Mouse (Mus musculus) hindbrain, embryonic 16.5 days (tissue): ENCODE data around the gene Flt1. TPM values are rescaled to one million over a fixed set of nuclear protein-coding genes. Genes with fewer than 3 reads are reported as not detected.

ENCODE experiments used
- ATAC-seq: fragments of 200-750 bp; cut with Nextera tagmentation; 2 replicates; pipeline ENCODE4 v1.8.0; 2017; ENCODE audit warnings: moderate TSS enrichment, moderate library complexity
- H3K27ac ChIP-seq: fragments of 300-500 bp; sonication (generic); 2 replicates; pipeline ENCODE4 v1.5.1; 2014; ENCODE audit warnings: low read depth, mild to moderate bottlenecking, control low read depth, low read length, moderate library complexity
- H3K27me3 ChIP-seq: fragments of 300-500 bp; sonication (generic); replicated peaks from 2 replicates; pipeline ENCODE4 v1.6.1; 2014; ENCODE audit warnings: low read length; ENCODE audit not compliant: control insufficient read depth, insufficient read depth
- H3K36me3 ChIP-seq: fragments of 300-500 bp; sonication (generic); 2 replicates; pipeline ENCODE4 v1.6.1; 2014; ENCODE audit warnings: mild to moderate bottlenecking, low read length, moderate library complexity, mixed read lengths; ENCODE audit not compliant: control insufficient read depth, insufficient read depth
- H3K4me1 ChIP-seq: fragments of 300-500 bp; sonication (generic); 2 replicates; pipeline ENCODE4 v1.6.1; 2014; ENCODE audit warnings: low read depth, low read length; ENCODE audit not compliant: control insufficient read depth, insufficient read depth
- H3K4me2 ChIP-seq: fragments of 300-500 bp; sonication (generic); 2 replicates; pipeline ENCODE4 v1.6.1; 2014; ENCODE audit warnings: mild to moderate bottlenecking, low read length, control low read depth, moderate library complexity
- H3K4me3 ChIP-seq: fragments of 300-500 bp; sonication (generic); 2 replicates; pipeline ENCODE4 v1.5.1; 2014; ENCODE audit warnings: mild to moderate bottlenecking, low read length, control low read depth, moderate library complexity
- H3K9ac ChIP-seq: fragments of 300-500 bp; sonication (generic); 2 replicates; pipeline ENCODE4 v1.6.1; 2014; ENCODE audit warnings: low read depth, mild to moderate bottlenecking, control low read depth, low read length, moderate library complexity
- H3K9me3 ChIP-seq: fragments of 300-500 bp; sonication (generic); 2 replicates; pipeline ENCODE4 v1.6.1; 2014; ENCODE audit warnings: mild to moderate bottlenecking, low read length, moderate library complexity; ENCODE audit not compliant: control insufficient read depth
- WGBS: fragments of 180-500 bp; shearing (Covaris S2); extraction: QIAGEN DNeasy Blood & Tissue Kit; methylation state at CpG from one replicate; pipeline ENCODE4 v1.1.7; 2014; 5-methylcytosine and 5-hydroxymethylcytosine counted together
- polyA plus RNA-seq: library from polyadenylated mRNA; unstranded; fragments of >200 nt; fragmentation: Nextera tagmentation; extraction: Ambion mirVana; gene quantifications from 2 replicates; pipeline ENCODE4 v1.2.1, GENCODE M21; 2015

Gene Flt1
- polyA plus RNA-seq, 1 experiment from 2014 or later, result 15.1 TPM

DNA sequence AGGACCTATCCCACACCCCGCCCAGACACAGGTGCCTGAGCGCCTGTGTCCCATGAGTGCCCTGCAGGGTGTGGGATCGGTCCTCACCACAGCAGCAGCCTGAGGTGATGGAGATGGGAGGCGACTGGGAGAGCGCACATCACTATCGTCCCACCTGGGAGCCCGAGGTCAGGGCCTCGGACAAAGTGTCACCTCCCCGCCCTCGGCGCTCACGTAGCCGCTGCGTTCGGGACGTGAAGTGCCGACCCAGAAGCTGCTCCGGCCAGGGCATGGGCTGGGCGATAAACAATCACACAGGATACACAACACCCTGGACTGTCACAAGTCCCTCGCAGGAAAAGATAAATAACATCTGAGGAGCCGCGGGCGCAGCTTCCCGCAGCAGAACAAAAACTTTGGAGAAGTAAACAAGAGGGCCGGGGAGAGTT is 27.1 kb upstream of the Flt1 start:
- under 1% methylated on average over 25 of the region's 25 CpGs for WGBS
- Histone ChIP-seq H3K9me3 (no peaks in the 10 kb centered on the region), H3K4me3 (peak overlapping the region; percentile 7; the same call in 1 of the 2 replicates), H3K4me2 (peak overlapping the region; percentile 39), H3K4me1 (peaks cover 14% of the 10 kb centered on the region), H3K9ac (no peak overlapping the region), H3K36me3 (no peaks in the 10 kb centered on the region), H3K27ac (no peak overlapping the region), H3K27me3 (peaks cover 19% of the 10 kb centered on the region)
- ATAC-seq, result no peak

DNA sequence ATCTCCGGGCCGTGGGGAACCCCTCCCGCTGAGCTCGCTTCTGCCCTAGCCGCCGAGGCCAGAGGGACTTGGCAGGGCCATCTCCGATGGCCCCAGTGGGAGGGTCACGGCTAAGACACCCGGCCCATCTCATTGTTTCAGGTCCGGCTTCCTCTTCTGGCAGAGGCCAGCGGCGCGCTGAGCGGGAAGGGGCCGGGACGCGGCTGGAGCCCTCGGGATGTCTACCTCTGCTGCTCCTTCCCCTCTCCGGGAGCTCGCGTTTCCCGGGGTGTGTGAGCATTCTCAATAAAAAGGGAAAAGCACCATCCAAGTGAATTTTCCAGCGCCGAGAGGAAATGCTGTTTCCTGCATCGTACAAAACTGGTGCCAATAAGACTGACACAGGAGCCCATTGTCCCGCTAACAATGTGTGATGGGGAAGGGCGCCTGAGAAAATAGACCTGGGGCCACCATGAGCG is 25.9 kb upstream of the Flt1 start:
- WGBS, result under 1% methylated on average over 26 of the region's 28 CpGs
- Histone ChIP-seq H3K4me3 (peak overlapping the region; percentile 25), H3K9me3 (no peaks in the 10 kb centered on the region), H3K36me3 (no peaks in the 10 kb centered on the region), H3K27ac (no peak overlapping the region), H3K4me1 (peaks cover 15% of the 10 kb centered on the region), H3K9ac (peak overlapping the region; percentile 55; the same call in 1 of the 2 replicates), H3K27me3 (peaks cover 19% of the 10 kb centered on the region), H3K4me2 (peak overlapping the region; percentile 48)
- peak; percentile 37; the same call in 1 of the 2 replicates for ATAC-seq

DNA sequence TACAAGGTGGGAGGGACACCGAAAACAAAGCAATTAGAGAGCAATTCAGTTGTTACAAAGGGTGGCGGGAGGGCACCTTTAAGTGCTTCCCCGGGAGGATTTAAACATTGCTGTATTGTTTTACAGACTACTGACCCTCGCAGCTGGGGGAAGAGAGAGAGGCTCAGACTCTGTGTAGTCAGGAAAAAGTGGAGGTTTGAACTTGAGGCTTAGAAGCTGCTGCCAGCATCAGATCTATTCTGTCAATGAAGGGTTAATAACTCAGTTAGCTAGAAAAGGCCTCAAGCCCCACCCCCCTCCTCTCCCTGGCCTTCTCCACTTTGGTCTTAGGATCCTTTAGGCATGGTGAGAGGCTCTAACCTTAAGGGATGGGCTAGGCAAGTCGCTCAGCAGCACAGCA is 24.2 kb upstream of the Flt1 start:
- H3K4me2 ChIP-seq, result no peak overlapping the region
- H3K4me1 ChIP-seq, result peaks cover 15% of the 10 kb centered on the region
- no peaks in the 10 kb centered on the region for H3K36me3 ChIP-seq
- H3K27ac ChIP-seq, result no peak overlapping the region
- WGBS, result 10% methylated on average over 5 of the region's 5 CpGs
- ATAC-seq, result no peak
- no peak overlapping the region for H3K4me3 ChIP-seq
- H3K9me3 ChIP-seq, result no peaks in the 10 kb centered on the region
- H3K27me3 ChIP-seq, result peaks cover 19% of the 10 kb centered on the region
- no peak overlapping the region for H3K9ac ChIP-seq

DNA sequence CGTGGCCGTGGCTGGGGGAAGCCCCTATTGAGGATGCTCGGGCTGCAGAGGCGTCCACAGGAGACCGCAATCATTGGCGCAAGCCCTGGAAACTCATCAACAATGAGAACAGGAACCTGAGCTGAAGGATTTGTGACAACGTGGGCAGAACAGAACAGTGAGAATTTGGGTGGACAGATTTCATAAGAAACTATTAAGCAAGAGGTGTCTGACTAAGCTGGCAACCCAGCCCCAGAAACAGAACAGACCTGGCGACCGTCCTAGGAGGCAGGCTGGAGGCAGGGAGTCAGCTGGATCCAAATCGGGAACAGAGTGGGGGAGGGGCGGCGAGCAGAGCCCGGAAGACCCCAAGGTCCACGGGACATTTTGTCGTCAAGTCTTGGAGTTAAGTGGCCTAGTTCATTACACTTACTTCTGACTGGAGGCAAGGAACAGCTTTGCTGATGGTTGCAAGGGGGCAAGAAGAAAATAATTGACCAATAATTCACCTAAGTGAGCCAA is 22.3 kb upstream of the Flt1 start:
- WGBS, result 2% methylated on average over 15 of the region's 15 CpGs
- Histone ChIP-seq H3K27me3 (peaks cover 10% of the 10 kb centered on the region), H3K4me3 (peak overlapping the region; percentile 7; the same call in 1 of the 2 replicates), H3K36me3 (no peaks in the 10 kb centered on the region), H3K9ac (no peak overlapping the region), H3K27ac (no peak overlapping the region), H3K4me2 (peak overlapping the region; percentile 43), H3K4me1 (peaks cover 15% of the 10 kb centered on the region), H3K9me3 (no peaks in the 10 kb centered on the region)
- no peak for ATAC-seq

DNA sequence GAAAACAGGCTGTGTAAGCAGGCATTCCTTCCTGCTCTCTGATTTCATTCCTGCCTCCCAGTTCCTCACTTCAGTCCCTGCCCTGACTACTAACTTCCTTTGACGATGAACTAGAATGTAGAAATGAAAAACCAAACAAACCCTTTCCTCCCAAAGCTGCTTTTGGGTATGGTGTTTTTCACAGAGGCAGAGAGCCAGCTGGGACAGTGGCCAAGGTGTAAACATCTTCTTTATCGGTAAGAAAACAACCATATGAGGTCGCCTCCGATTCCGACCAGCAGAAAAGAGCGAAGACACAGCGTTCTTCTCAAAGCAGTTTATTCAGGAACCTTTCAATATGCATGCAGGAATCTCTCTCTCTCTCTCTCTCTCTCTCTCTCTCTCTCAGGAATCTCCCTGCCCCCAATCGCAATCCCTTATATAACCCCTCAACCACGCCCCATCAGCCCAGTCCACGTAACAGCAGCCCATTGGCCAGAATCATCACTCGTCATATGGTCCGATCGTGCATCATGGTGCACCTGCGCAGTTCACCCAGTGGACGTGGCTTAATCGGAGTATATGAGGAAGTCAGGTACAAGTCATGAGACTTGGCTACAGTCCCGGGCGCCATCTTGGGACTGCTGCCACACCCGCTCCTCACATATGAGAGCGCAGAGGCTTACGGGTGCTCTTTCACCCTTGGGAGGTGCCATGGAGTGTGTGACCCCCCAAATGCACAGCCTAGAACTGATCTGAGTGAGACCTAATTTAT is 19.3 kb upstream of the Flt1 start:
- Histone ChIP-seq H3K4me3 (no peak overlapping the region), H3K27ac (no peak overlapping the region), H3K9me3 (no peaks in the 10 kb centered on the region), H3K27me3 (peaks cover 2% of the 10 kb centered on the region), H3K9ac (no peak overlapping the region), H3K4me2 (no peak overlapping the region), H3K4me1 (peaks cover 4% of the 10 kb centered on the region), H3K36me3 (no peaks in the 10 kb centered on the region)
- 90% methylated on average over 21 of the region's 21 CpGs for WGBS
- no peak for ATAC-seq

DNA sequence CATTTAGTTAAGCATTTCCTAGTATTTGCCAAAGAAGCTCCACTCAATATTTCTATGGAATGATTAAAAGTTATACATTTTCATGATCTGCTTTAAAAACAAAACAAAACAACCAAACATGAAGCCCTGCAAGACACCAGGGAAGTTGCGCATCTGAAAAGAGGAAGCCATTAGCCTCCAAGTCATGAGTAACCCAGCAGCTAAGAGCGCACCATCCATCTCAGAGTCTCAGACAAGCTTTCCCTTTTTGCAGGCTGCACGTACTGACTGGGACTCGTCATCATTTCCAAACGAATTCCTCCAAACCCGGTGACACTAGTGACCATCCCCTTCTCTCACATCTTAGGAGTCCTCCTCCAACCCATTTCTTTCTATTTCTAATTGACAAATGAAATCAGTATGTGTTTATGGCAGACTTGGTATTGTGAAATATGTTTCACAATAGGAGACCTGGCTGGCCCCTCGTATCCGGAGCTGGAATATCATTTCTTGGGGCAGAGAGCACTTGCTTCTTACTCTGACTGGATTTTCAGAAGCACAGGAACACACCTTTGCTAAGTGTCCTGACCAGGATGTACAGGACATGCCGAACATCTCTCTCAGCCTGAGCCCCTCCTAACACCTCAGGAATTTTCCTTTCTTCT is 16.8 kb upstream of the Flt1 start:
- 84% methylated on average over 9 of the region's 9 CpGs for WGBS

DNA sequence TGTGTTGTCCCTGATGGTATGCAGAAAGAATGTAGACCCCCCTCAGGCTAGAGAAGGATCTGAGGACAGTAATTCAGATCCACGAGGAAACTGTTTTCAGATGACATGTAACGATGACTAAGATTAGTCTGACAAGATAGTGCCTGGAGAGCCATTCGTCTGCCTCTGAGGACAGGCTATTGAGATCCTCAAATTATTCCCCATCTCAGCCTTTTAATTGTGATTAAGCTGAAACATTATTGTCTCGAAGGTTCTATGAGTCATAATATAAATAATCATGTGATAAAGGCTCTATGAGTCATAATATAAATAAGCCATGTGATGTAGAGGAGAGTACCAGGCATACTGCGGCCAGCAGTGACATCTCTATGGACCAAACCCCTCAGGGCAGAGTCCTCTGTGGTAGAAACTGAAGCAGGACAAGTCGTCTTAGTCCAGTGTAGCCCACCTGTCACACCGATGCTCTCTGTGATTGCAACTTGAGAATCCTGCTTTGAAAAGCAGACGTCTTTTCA is 11.0 kb upstream of the Flt1 start:
- H3K9ac ChIP-seq, result no peak overlapping the region
- H3K9me3 ChIP-seq, result no peaks in the 10 kb centered on the region
- H3K27ac ChIP-seq, result no peak overlapping the region
- H3K4me2 ChIP-seq, result no peak overlapping the region
- no peak for ATAC-seq
- H3K4me3 ChIP-seq, result no peak overlapping the region
- WGBS, result 79% methylated on average over 8 of the region's 8 CpGs
- no peaks in the 10 kb centered on the region for H3K27me3 ChIP-seq
- H3K36me3 ChIP-seq, result no peaks in the 10 kb centered on the region
- no peaks in the 10 kb centered on the region for H3K4me1 ChIP-seq

More for the DNA sequence above, 16.8 kb upstream of the Flt1 start:
- H3K9ac ChIP-seq, result no peak overlapping the region
- H3K4me2 ChIP-seq, result no peak overlapping the region
- H3K9me3 ChIP-seq, result no peaks in the 10 kb centered on the region
- H3K4me1 ChIP-seq, result no peaks in the 10 kb centered on the region
- H3K4me3 ChIP-seq, result no peak overlapping the region
- no peaks in the 10 kb centered on the region for H3K36me3 ChIP-seq
- ATAC-seq, result no peak
- H3K27me3 ChIP-seq, result no peaks in the 10 kb centered on the region; the same call in 1 of the 2 replicates
- no peak overlapping the region for H3K27ac ChIP-seq

DNA sequence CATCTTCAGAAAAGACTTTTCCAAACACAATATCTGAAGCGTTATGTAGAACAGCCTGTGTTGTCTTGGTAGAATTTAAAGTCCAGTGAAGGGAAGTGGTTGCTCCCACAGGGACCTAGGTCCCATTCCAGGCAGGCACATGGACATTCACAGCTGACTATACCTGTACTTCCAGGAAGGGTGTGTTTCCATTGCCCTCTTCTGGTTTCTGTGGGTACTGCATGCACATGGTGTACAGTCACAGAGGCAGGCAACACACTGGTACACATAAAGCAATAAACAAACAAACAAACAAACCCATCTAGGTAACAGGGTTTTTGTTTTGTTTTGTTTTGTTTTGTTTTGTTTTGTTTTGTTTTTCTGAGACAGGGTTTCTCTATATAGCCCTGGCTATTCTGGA is 7.9 kb upstream of the Flt1 start:
- Histone ChIP-seq H3K36me3 (no peaks in the 10 kb centered on the region), H3K27ac (no peak overlapping the region), H3K9me3 (no peaks in the 10 kb centered on the region), H3K4me1 (no peaks in the 10 kb centered on the region), H3K27me3 (peaks cover 10% of the 10 kb centered on the region), H3K4me3 (no peak overlapping the region), H3K9ac (no peak overlapping the region), H3K4me2 (no peak overlapping the region)
- no peak for ATAC-seq
- WGBS, result 96% methylated on average over 1 of the region's 1 CpGs

DNA sequence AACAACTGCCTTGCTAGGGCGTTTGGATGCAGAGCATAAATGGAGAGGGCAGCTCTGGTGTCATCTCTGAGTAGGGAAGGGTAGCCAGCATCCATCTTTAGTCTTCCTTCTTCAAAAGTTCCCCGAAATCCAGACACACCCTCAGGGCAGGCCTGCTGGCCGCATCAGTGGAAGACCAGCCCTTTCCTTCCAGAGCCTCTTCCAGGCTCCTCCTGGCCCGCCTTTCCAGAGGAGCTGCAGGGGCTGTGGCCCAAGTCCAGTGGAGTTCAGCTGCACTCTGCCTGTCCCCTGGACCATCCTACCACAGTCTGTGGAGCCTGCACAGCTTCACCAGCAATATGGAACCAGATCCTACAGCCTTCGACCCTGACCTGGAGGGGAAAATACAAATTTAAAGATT is 7.1 kb upstream of the Flt1 start:
- H3K36me3 ChIP-seq, result no peaks in the 10 kb centered on the region
- 75% methylated on average over 5 of the region's 5 CpGs for WGBS
- peaks cover 16% of the 10 kb centered on the region for H3K27me3 ChIP-seq
- H3K9ac ChIP-seq, result no peak overlapping the region
- H3K9me3 ChIP-seq, result no peaks in the 10 kb centered on the region
- ATAC-seq, result no peak
- H3K4me1 ChIP-seq, result no peaks in the 10 kb centered on the region
- no peak overlapping the region for H3K4me3 ChIP-seq
- no peak overlapping the region for H3K4me2 ChIP-seq
- H3K27ac ChIP-seq, result no peak overlapping the region
